Mouse (Mus musculus) heart, postnatal 0 days (tissue): ENCODE measurements around the gene Gm45140. TPM values are rescaled to one million over a fixed set of nuclear protein-coding genes. Genes with fewer than 3 reads are reported as not detected.
A peak's percentile ranks its signal among the peaks of the same experiment; 100 is the strongest.

Experiments
- ATAC-seq: fragments of 200-750 bp; cut with Nextera tagmentation; 2 replicates; pipeline ENCODE4 v1.8.0; 2017; ENCODE audit warnings: low read depth, moderate number of reproducible peaks, moderate library complexity; ENCODE audit not compliant: insufficient read depth
- DNase-seq: peaks from one replicate; pipeline ENCODE4 v3.0.0-alpha.2; 2016; ENCODE audit warnings: low spot score
- H3K27ac ChIP-seq: fragments of 300-500 bp; sonication (generic); 2 replicates; pipeline ENCODE4 v1.5.1; 2014; ENCODE audit warnings: low read depth, mild to moderate bottlenecking
- H3K27me3 ChIP-seq: fragments of 300-500 bp; sonication (generic); 2 replicates; pipeline ENCODE4 v1.6.1; 2014; ENCODE audit warnings: low read length, mixed read lengths; ENCODE audit not compliant: control insufficient read depth, insufficient read depth
- H3K36me3 ChIP-seq: fragments of 300-500 bp; sonication (generic); replicated peaks from 2 replicates; pipeline ENCODE4 v1.6.1; 2014; ENCODE audit warnings: low read length, mixed read lengths; ENCODE audit not compliant: control insufficient read depth, insufficient read depth
- H3K4me1 ChIP-seq: fragments of 300-500 bp; sonication (generic); 2 replicates; pipeline ENCODE4 v1.6.1; 2014; ENCODE audit warnings: antibody characterized with exemption; ENCODE audit not compliant: control insufficient read depth, insufficient read depth
- H3K4me2 ChIP-seq: fragments of 300-500 bp; sonication (generic); 2 replicates; pipeline ENCODE4 v1.6.1; 2014; ENCODE audit warnings: low read depth, mild to moderate bottlenecking, low read length, moderate library complexity
- H3K4me3 ChIP-seq: fragments of 300-500 bp; sonication (generic); 2 replicates; pipeline ENCODE4 v1.5.1; 2014; ENCODE audit warnings: low read depth, low read length
- H3K9ac ChIP-seq: fragments of 300-500 bp; sonication (generic); replicated peaks from 2 replicates; pipeline ENCODE4 v1.6.1; 2014; ENCODE audit warnings: low read depth, low read length, mixed read lengths
- H3K9me3 ChIP-seq: fragments of 300-500 bp; sonication (generic); replicated peaks from 2 replicates; pipeline ENCODE4 v1.6.1; 2016; ENCODE audit warnings: low read length; ENCODE audit not compliant: control insufficient read depth
- CTCF ChIP-seq: IDR thresholded peaks from 2 replicates; pipeline ENCODE4 v1.5.1; 2016; ENCODE audit warnings: antibody characterized with exemption, control low read depth, low read depth
- EP300 ChIP-seq: IDR thresholded peaks from 2 replicates; pipeline ENCODE4 v1.6.1; 2016; ENCODE audit warnings: antibody characterized with exemption, low read depth
- WGBS: fragments of 180-500 bp; shearing (Covaris S2); extraction: QIAGEN DNeasy Blood & Tissue Kit; methylation state at CpG from one replicate; pipeline ENCODE4 v1.1.7; 2014; 5-methylcytosine and 5-hydroxymethylcytosine counted together
- polyA plus RNA-seq: library from polyadenylated mRNA; unstranded; fragments of >200 nt; fragmentation: Nextera tagmentation; extraction: Ambion mirVana; gene quantifications from 2 replicates; pipeline ENCODE4 v1.2.1, GENCODE M21; 2015
- total RNA-seq: library from RNA; depleted of rRNA; stranded (reverse); fragments of >200 nt; gene quantifications from 2 replicates; pipeline ENCODE4 v1.2.3, GENCODE M21; 2014; ENCODE audit warnings: low replicate concordance

Gm45140 gene
- total and polyA plus RNA-seq, 2 experiments from 2014 or later: 1.1 TPM; not detected in 1

DNA sequence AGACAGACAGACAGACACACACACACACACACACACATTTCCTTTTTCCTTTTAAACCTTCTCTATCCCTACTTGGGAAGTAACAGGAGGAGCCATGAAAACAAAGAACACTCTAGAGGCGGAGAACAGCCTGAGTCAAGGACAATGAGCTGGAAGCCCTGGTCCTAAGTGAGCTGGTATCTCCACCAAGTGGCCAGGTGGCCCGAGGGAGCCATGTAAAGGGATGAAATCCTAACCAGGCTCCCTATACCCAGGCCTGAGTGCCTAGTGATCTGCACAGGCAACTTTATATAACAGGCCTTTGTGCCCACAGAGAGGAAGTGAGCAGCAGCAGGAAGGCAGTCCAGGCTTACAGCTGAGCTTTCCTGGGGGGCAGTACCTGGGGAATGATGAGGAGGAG, 28.7 kb downstream of the Gm45140 start:
- TF ChIP-seq EP300: no peak
- Histone ChIP-seq H3K4me2 (no peak overlapping the region), H3K27ac (no peak overlapping the region), H3K9me3 (no peaks in the 10 kb centered on the region), H3K27me3 (no peaks in the 10 kb centered on the region), H3K4me1 (peaks cover 19% of the 10 kb centered on the region), H3K9ac (no peak overlapping the region), H3K36me3 (0 out of 2 replicates have a peak, but pooled peaks cover 3% of the 10 kb centered on the region), H3K4me3 (no peak overlapping the region)
- WGBS: 34% methylated on average over 2 of the region's 2 CpGs
- ATAC-seq (no peak), DNase-seq (no peak)

DNA sequence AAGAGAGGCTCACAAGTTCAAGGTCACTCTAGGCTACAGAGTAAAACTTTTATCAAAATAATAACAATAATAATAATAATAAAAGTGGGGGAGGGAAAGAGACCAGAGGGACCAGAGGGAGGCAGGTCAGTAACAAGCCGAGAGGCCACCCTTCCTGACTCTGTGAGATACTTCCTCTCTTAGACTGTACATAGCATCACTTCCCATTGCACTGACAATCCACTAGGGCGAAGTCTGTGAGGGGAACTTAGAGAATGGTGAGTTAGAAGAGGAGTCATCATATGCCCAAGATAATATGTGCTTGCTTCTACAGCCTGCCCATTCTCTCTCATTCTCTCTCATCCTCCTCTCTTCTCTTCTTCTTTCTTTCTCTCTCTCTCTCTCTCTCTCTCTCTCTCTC, 29.6 kb downstream of the Gm45140 start:
- Histone ChIP-seq H3K4me3 (no peak overlapping the region), H3K36me3 (0 out of 2 replicates have a peak, but pooled peaks cover 3% of the 10 kb centered on the region)
- 48% methylated on average over 2 of the region's 2 CpGs for WGBS

DNA sequence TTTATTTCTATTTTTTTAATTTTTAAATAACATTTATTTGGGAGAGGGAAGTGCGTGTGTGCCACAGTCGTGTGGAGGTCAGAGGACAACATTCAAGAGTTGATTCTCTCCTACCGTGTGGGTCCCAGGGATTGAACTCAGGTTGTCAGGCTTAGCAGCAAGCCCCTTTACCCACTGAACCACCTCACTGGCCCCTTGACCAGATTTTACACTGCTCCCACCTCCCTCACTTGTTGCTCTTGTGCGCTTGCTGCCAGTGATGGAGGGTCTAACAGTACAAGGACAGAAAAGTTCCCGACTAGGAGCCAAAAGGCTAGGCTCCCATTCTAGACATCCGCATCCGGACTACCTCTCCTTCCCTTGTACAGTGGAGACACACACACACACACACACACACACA, 30.1 kb downstream of the Gm45140 start:
- WGBS: 89% methylated on average over 7 of the region's 7 CpGs

More for the DNA sequence above, 29.6 kb downstream of the Gm45140 start:
- Histone ChIP-seq H3K9me3 (no peaks in the 10 kb centered on the region), H3K9ac (no peak overlapping the region), H3K27ac (no peak overlapping the region), H3K27me3 (no peaks in the 10 kb centered on the region), H3K4me2 (no peak overlapping the region), H3K4me1 (peaks cover 19% of the 10 kb centered on the region)
- ATAC-seq (peak; percentile 40; the same call in 1 of the 2 replicates), DNase-seq (no peak)
- TF ChIP-seq CTCF (no peak), EP300 (no peak)

DNA sequence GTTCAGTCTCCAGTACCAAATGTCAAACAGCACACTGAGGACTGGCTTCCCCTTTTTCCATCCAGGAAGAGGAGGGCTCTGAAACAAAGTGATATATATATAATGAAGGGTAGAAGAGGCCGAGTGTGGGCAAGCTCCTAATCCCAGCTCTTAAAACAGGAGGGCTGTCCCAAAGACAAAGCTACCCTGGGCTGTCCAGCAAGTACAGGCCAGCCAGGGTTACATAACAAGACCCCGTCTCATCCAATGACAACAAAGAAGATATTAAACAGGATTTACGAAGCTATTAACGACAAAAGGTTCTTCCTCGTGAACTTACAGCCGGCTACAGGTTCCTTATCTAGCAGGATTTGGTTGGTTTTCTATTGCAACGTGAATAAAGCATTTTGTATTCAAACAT, 30.7 kb downstream of the Gm45140 start:
- H3K27me3 ChIP-seq: no peaks in the 10 kb centered on the region
- H3K4me3 ChIP-seq: no peak overlapping the region
- H3K4me1 ChIP-seq: peaks cover 11% of the 10 kb centered on the region; the same call in 1 of the 2 replicates
- no peak overlapping the region for H3K4me2 ChIP-seq
- no peak overlapping the region for H3K27ac ChIP-seq
- H3K9ac ChIP-seq: no peak overlapping the region
- TF ChIP-seq CTCF (no peak), EP300 (no peak)
- 0 out of 2 replicates have a peak, but pooled peaks cover 3% of the 10 kb centered on the region for H3K36me3 ChIP-seq
- WGBS: 72% methylated on average over 7 of the region's 7 CpGs
- no peak for DNase-seq
- no peak for ATAC-seq
- no peaks in the 10 kb centered on the region for H3K9me3 ChIP-seq

More for the DNA sequence above, 30.1 kb downstream of the Gm45140 start:
- H3K9me3 ChIP-seq: no peaks in the 10 kb centered on the region
- 0 out of 2 replicates have a peak, but pooled peaks cover 3% of the 10 kb centered on the region for H3K36me3 ChIP-seq
- H3K9ac ChIP-seq: no peak overlapping the region
- no peak overlapping the region for H3K4me3 ChIP-seq
- ATAC-seq (no peak), DNase-seq (no peak)
- H3K27ac ChIP-seq: no peak overlapping the region
- no peak for TF ChIP-seq EP300
- no peak for TF ChIP-seq CTCF
- no peak overlapping the region for H3K4me2 ChIP-seq
- no peaks in the 10 kb centered on the region for H3K27me3 ChIP-seq
- H3K4me1 ChIP-seq: peaks cover 17% of the 10 kb centered on the region

DNA sequence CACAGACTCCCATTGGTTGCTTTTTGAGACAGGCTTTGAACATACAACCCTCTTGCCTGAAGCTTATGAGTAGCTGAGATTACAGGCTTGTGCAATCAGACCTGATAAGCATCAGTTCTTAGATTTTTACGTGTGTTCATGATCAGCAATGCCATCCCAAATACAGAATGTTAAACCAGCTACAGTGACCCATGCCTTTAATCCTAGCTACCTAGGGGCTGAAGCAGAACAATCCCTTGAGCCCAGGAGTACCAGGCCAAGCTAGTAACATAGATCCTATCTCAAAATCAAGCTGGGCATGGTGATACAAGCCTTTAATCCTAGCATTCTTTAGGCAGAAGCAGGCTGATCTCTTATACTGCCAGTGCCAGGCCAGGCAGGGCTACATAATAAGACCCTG, 31.6 kb downstream of the Gm45140 start:
- ATAC-seq (no peak), DNase-seq (no peak)
- H3K36me3 ChIP-seq: 0 out of 2 replicates have a peak, but pooled peaks cover 3% of the 10 kb centered on the region
- H3K27ac ChIP-seq: no peak overlapping the region
- 78% methylated on average over 1 of the region's 1 CpGs for WGBS
- TF ChIP-seq EP300 (no peak), CTCF (no peak)
- no peak overlapping the region for H3K9ac ChIP-seq
- no peaks in the 10 kb centered on the region for H3K9me3 ChIP-seq
- H3K4me3 ChIP-seq: no peak overlapping the region
- no peaks in the 10 kb centered on the region for H3K27me3 ChIP-seq
- no peak overlapping the region for H3K4me2 ChIP-seq
- H3K4me1 ChIP-seq: 0 out of 2 replicates have a peak, but pooled peaks cover 7% of the 10 kb centered on the region

DNA sequence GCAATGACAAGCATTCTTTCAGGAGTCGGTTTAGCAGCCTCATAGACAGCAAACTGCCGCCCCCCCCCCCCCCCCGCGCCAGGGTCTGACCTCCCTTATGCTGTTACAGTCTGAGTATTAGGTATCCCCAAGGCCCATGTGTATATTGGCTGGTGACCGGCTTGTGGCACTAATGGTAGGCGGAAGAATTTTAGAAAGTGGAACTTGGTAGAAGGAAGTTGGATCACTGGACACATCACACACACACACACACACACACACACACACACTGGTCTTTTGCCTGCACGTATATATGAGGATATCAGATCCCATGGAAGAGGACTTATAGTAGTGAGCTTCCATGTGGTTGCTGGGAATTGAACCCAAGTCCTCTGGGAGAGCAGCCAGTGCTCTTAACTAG, 33.1 kb downstream of the Gm45140 start:
- DNase-seq: no peak
- H3K4me2 ChIP-seq: no peak overlapping the region
- H3K27ac ChIP-seq: no peak overlapping the region
- 87% methylated on average over 7 of the region's 7 CpGs for WGBS
- ATAC-seq: no peak
- TF ChIP-seq EP300: no peak
- no peak for TF ChIP-seq CTCF
- H3K4me1 ChIP-seq: 0 out of 2 replicates have a peak, but pooled peaks cover 6% of the 10 kb centered on the region
- no peaks in the 10 kb centered on the region for H3K36me3 ChIP-seq
- H3K9me3 ChIP-seq: no peaks in the 10 kb centered on the region
- H3K4me3 ChIP-seq: no peak overlapping the region
- H3K27me3 ChIP-seq: no peaks in the 10 kb centered on the region
- H3K9ac ChIP-seq: no peak overlapping the region
